Mouse (Mus musculus) liver, embryonic 14.5 days (tissue): ENCODE data around the gene Smyd2. TPM values are rescaled to one million over a fixed set of nuclear protein-coding genes. Genes with fewer than 3 reads are reported as not detected.

Source experiments
- ATAC-seq: fragments of 200-750 bp; cut with Nextera tagmentation; 2 replicates; pipeline ENCODE4 v1.8.0; 2017; ENCODE audit warnings: moderate number of reproducible peaks, mild to moderate bottlenecking, moderate library complexity; ENCODE audit not compliant: insufficient read depth
- DNase-seq, 3 experiments: peaks; one replicate each; pipeline ENCODE4 v3.0.0-alpha.2; 2012 to 2013; ENCODE audit warnings: low read depth in 3 of 3, low spot score in 3 of 3
- H3K27ac ChIP-seq: fragments of 300-500 bp; sonication (generic); 2 replicates; pipeline ENCODE4 v1.5.1; 2014; ENCODE audit warnings: moderate library complexity, mild to moderate bottlenecking, control low read depth, inconsistent platforms
- H3K27me3 ChIP-seq: fragments of 300-500 bp; sonication (generic); 2 replicates; pipeline ENCODE4 v1.6.1; 2014; ENCODE audit warnings: mild to moderate bottlenecking, low read length, moderate library complexity; ENCODE audit not compliant: control insufficient read depth, insufficient read depth
- H3K36me3 ChIP-seq: fragments of 300-500 bp; sonication (generic); replicated peaks from 2 replicates; pipeline ENCODE4 v1.6.1; 2014; ENCODE audit warnings: low read depth; ENCODE audit not compliant: control insufficient read depth, insufficient read depth
- H3K4me1 ChIP-seq, 2 experiments: fragments of 200-500 bp in 1 of 2; fragments of 300-500 bp in 1 of 2; sonication (generic) in 1 of 2; replicated peaks; 2 replicates each; pipeline ENCODE4 v1.6.1; 2012 to 2014; ENCODE audit warnings: antibody characterized with exemption in 1 of 2, inconsistent platforms in 1 of 2, low read length in 1 of 2; ENCODE audit not compliant: control insufficient read depth in 2 of 2, insufficient read depth in 2 of 2
- H3K4me2 ChIP-seq: fragments of 300-500 bp; sonication (generic); 2 replicates; pipeline ENCODE4 v1.6.1; 2014; ENCODE audit warnings: low read depth, mild to moderate bottlenecking, control low read depth, moderate library complexity
- H3K4me3 ChIP-seq, 2 experiments: fragments of 200-500 bp in 1 of 2; fragments of 300-500 bp in 1 of 2; sonication (generic) in 1 of 2; 2 replicates each; pipeline ENCODE4 v1.5.1; 2012 to 2014; ENCODE audit warnings: low read depth in 2 of 2, low read length in 2 of 2, mild to moderate bottlenecking in 2 of 2, control low read depth in 1 of 2, inconsistent platforms in 1 of 2, moderate library complexity in 1 of 2; ENCODE audit not compliant: insufficient read depth in 1 of 2
- H3K9ac ChIP-seq: fragments of 300-500 bp; sonication (generic); replicated peaks from 2 replicates; pipeline ENCODE4 v1.6.1; 2014; ENCODE audit warnings: mild to moderate bottlenecking, control low read depth, moderate library complexity
- H3K9me3 ChIP-seq: fragments of 300-500 bp; sonication (generic); 2 replicates; pipeline ENCODE4 v1.6.1; 2016; ENCODE audit warnings: low read length, mixed read lengths; ENCODE audit not compliant: control insufficient read depth
- CTCF ChIP-seq: IDR thresholded peaks from 2 replicates; pipeline ENCODE4 v1.5.1; 2016; ENCODE audit warnings: antibody characterized with exemption, low read depth, control low read depth
- EP300 ChIP-seq: IDR thresholded peaks from 2 replicates; pipeline ENCODE4 v1.6.1; 2016; ENCODE audit warnings: antibody characterized with exemption, low read depth
- WGBS: fragments of 180-500 bp; shearing (Covaris S2); extraction: QIAGEN DNeasy Blood & Tissue Kit; methylation state at CpG from one replicate; pipeline ENCODE4 v1.1.7; 2014; ENCODE audit not compliant: insufficient replicate concordance; 5-methylcytosine and 5-hydroxymethylcytosine counted together
- polyA plus RNA-seq, 2 experiments: library from polyadenylated mRNA; depleted of rRNA in 1 of 2; stranded (reverse) in 1 of 2; unstranded in 1 of 2; fragments of >200 nt; fragmentation: Nextera tagmentation in 1 of 2; extraction: Ambion mirVana in 1 of 2; gene quantifications; 2 replicates each; pipeline versions ENCODE4 v1.2.1 to v1.2.3; 2012 to 2014

The Smyd2 gene
- polyA plus RNA-seq, 2 experiments, result 24.8 to 27.7 TPM

- Histone ChIP-seq H3K4me1 (no peaks in the 10 kb centered on the region), H3K9ac (no peak overlapping the region), H3K36me3 (no peaks in the 10 kb centered on the region; the same call in 1 of the 2 replicates), H3K9me3 (no peaks in the 10 kb centered on the region), H3K4me3 (no peak overlapping the region), H3K27ac (no peak overlapping the region), H3K4me2 (no peak overlapping the region), H3K27me3 (no peaks in the 10 kb centered on the region)
- TF ChIP-seq EP300, result no peak
- DNase-seq (no peak), ATAC-seq (no peak)
- WGBS, result 83% methylated on average over 9 of the region's 9 CpGs
These were observed 24.3 kb downstream of the Smyd2 start for GRCm38 (mm10) chr1:189897861-189898260.

- TF ChIP-seq EP300 (no peak), CTCF (no peak)
- Histone ChIP-seq H3K27ac (no peak overlapping the region), H3K4me1 (no peaks in the 10 kb centered on the region), H3K9me3 (no peaks in the 10 kb centered on the region), H3K9ac (no peak overlapping the region), H3K4me2 (no peak overlapping the region), H3K36me3 (no peaks in the 10 kb centered on the region; the same call in 1 of the 2 replicates), H3K4me3 (no peak overlapping the region), H3K27me3 (no peaks in the 10 kb centered on the region)
- WGBS, result 75% methylated on average over 9 of the region's 9 CpGs
- DNase-seq (no peak), ATAC-seq (no peak)
These were observed 28.0 kb downstream of the Smyd2 start for GRCm38 (mm10) chr1:189894191-189894590.

- ATAC-seq (no peak), DNase-seq (no peak)
- Histone ChIP-seq H3K4me2 (no peak overlapping the region), H3K9ac (no peak overlapping the region), H3K27me3 (no peaks in the 10 kb centered on the region), H3K27ac (no peak overlapping the region), H3K36me3 (no peaks in the 10 kb centered on the region), H3K9me3 (no peaks in the 10 kb centered on the region), H3K4me3 (no peak overlapping the region), H3K4me1 (peaks cover 0 to 7% of the 10 kb centered on the region in 2 experiments; a peak in 1 of 4 replicates)
- 75% methylated on average over 10 of the region's 10 CpGs for WGBS
- no peak for TF ChIP-seq EP300
- no peak for TF ChIP-seq CTCF
These were observed 33.4 kb downstream of the Smyd2 start for GRCm38 (mm10) chr1:189888749-189889148.

- H3K36me3 ChIP-seq, result no peaks in the 10 kb centered on the region
- H3K9me3 ChIP-seq, result no peaks in the 10 kb centered on the region
- peaks cover 0 to 7% of the 10 kb centered on the region in 2 experiments; a peak in 1 of 4 replicates for H3K4me1 ChIP-seq
- H3K4me3 ChIP-seq, result no peak overlapping the region
- H3K27ac ChIP-seq, result no peak overlapping the region
- 27% methylated on average over 7 of the region's 7 CpGs for WGBS
- no peak overlapping the region for H3K9ac ChIP-seq
- H3K27me3 ChIP-seq, result no peaks in the 10 kb centered on the region
- TF ChIP-seq EP300 (no peak), CTCF (peak; percentile 92)
- no peak overlapping the region for H3K4me2 ChIP-seq
- 0 out of 2 replicates have a peak, but pooled peaks have one; percentile 29 for ATAC-seq
- DNase-seq, result no peak
These were observed 34.6 kb downstream of the Smyd2 start for GRCm38 (mm10) chr1:189887518-189887917.

- no peak for DNase-seq
- H3K9ac ChIP-seq, result no peak overlapping the region
- 31% methylated on average over 6 of the region's 6 CpGs for WGBS
- H3K27ac ChIP-seq, result no peak overlapping the region
- TF ChIP-seq EP300 (peak; percentile 34; the same call in 1 of the 2 replicates), CTCF (no peak)
- peak; percentile 75 for ATAC-seq
- no peaks in the 10 kb centered on the region for H3K27me3 ChIP-seq
- no peaks in the 10 kb centered on the region for H3K36me3 ChIP-seq
- peaks cover 0 to 7% of the 10 kb centered on the region in 2 experiments; a peak in 1 of 4 replicates for H3K4me1 ChIP-seq
- H3K4me3 ChIP-seq, result no peak overlapping the region
- H3K9me3 ChIP-seq, result no peaks in the 10 kb centered on the region
- no peak overlapping the region for H3K4me2 ChIP-seq
These were observed 36.2 kb downstream of the Smyd2 start for GRCm38 (mm10) chr1:189885975-189886374.
